Mouse (Mus musculus): ENCODE data around the gene Clec1a. TPM values are rescaled to one million over a fixed set of nuclear protein-coding genes. Genes with fewer than 3 reads are reported as not detected.
"Not testable (repeated sequence)": the region's sequence is repeated elsewhere in the genome, so short reads cannot be mapped to it uniquely, and the experiment has no call there.

The Clec1a gene
- 25.0 and 27.8 TPM in 2 replicates for polyA plus RNA-seq (2015; fragmentation: Nextera tagmentation; extraction: Ambion mirVana)

DNA sequence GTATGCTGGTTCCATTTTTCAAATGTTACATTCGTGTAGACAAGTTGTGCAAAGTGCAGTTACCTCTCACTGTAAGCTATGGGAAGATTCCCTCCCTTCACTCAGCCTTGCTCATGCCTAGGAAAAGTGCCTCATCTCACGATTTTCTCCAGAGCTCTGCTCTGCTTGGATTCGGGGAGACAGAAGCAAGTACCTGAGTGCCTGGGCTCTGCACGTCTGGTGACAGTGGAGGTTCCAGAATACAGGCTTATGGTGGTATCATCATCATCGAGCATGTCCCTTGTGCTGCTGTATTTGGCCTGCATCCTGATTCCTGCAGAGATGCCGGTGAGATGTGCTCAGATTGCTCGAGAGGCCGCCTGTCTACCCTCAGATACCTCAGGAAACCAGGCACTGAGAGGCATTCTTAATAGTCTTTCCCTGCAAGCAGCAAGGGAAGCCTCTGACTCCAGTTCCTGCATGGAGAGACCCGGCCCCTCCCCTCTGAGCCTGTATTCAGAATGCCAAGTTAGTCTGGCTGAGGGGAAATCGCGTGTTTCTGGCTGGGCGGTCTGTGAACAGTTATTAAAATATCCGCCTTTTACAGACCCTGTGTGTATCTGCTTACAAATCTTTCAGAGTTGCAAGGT, at the start of gene Clec1a:
Clec1a (minus strand) TSS at position 590 of the 629 bp plus-strand sequence.
- Histone ChIP-seq H3K4me3 (peak within 1 kb of the TSS; percentile 29), H3K9me3 (no peaks in the 10 kb centered on the region), H3K36me3 (no peaks in the 10 kb centered on the region), H3K4me1 (no peaks in the 10 kb centered on the region), H3K4me2 (peak within 1 kb of the TSS; percentile 27), H3K27me3 (no peaks in the 10 kb centered on the region), H3K9ac (no peak within 1 kb of the TSS; the same call in 1 of the 2 replicates), H3K27ac (peak within 1 kb of the TSS; percentile 53)
- 47% methylated on average over 13 of the region's 13 CpGs for WGBS
- no peak for ATAC-seq (ENCODE audit: borderline replicate concordance, extremely low read depth, low FRiP score, low TSS enrichment)

- not testable (repeated sequence) for H3K36me3 ChIP-seq; H3K27me3 ChIP-seq; H3K4me3 ChIP-seq; H3K4me1 ChIP-seq; H3K9me3 ChIP-seq; H3K9ac ChIP-seq; H3K4me2 ChIP-seq; H3K27ac ChIP-seq; ATAC-seq (ENCODE audit: borderline replicate concordance, extremely low read depth, low FRiP score, low TSS enrichment)
- WGBS: 88% methylated on average over 1 of the region's 1 CpGs
Observed at GRCm38 (mm10) chr6:129499516-129499915, 47.7 kb upstream of the Clec1a start.

DNA sequence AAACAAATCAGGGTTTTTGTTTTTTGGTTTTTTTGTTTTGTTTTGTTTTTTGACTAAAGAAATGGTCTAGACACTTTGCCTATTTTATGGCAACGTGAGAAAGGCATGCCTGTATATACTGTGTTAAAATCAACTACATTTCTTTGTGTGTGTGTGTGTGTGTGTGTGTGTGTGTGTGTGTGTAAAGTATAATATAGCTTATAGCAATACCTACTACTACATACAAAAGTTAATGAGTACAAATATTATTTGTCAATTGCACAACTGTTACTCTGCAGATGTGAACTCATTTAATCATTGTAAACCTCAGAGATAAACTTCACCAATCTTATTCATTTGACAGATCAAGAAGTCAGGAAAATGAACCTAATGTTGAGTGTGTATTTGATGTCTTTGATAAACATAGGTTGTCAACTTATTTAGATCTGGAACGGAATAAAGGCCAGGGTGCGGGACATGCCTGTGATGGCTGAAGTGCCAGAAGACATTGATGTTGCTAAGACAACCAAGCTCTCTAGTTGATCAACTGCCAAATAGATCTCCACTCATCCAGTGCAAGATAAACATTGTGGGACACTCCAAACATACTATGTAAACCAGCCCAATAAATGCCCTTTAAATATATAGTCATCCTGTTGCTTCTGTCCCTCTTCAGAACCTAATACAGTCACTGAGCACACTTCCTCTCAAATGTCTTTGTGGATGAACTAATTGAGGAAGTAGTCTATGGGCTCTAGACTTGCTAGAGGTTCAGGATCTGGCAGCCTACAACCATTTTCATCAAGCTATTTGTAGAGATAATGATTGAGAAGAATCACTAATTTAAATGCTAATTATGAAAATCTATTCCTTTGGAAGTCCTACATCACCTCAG, 45.8 kb upstream of the Clec1a start:
- Histone ChIP-seq H3K9ac (no peak overlapping the region), H3K36me3 (no peaks in the 10 kb centered on the region), H3K4me2 (no peak overlapping the region), H3K4me3 (no peak overlapping the region), H3K9me3 (no peaks in the 10 kb centered on the region), H3K27me3 (no peaks in the 10 kb centered on the region), H3K4me1 (no peaks in the 10 kb centered on the region), H3K27ac (no peak overlapping the region)
- WGBS: 35% methylated on average over 3 of the region's 3 CpGs
- ATAC-seq (ENCODE audit: borderline replicate concordance, extremely low read depth, low FRiP score, low TSS enrichment): peak; percentile 83

DNA sequence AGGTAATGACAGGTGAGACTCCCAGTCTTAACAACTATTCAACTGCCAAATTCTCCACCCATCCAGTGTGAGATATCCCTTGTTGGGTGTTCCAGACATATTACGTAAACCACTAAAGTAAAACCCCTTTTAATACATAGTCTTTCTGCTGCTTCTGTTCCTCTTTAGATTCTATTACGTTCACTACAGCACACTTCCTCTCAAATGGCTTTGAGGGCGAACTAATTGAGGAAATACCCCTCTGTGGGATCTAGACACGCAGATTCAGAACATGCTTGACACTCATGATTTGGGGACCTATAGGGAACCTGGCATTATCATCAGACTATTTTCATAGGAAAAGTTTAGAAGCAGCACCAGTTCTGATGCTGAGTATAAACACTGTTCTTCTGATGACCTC, 43.1 kb upstream of the Clec1a start:
- 74% methylated on average over 4 of the region's 4 CpGs for WGBS
- Histone ChIP-seq H3K9me3 (no peaks in the 10 kb centered on the region), H3K4me1 (no peaks in the 10 kb centered on the region), H3K36me3 (no peaks in the 10 kb centered on the region), H3K4me3 (no peak overlapping the region), H3K27me3 (no peaks in the 10 kb centered on the region), H3K9ac (no peak overlapping the region), H3K27ac (no peak overlapping the region), H3K4me2 (no peak overlapping the region)
- no peak for ATAC-seq (ENCODE audit: borderline replicate concordance, extremely low read depth, low FRiP score, low TSS enrichment)

- Histone ChIP-seq H3K4me3 (no peak overlapping the region), H3K27ac (no peak overlapping the region), H3K9ac (no peak overlapping the region), H3K27me3 (no peaks in the 10 kb centered on the region), H3K36me3 (no peaks in the 10 kb centered on the region), H3K9me3 (no peaks in the 10 kb centered on the region), H3K4me2 (peak overlapping the region; percentile 25), H3K4me1 (no peaks in the 10 kb centered on the region)
- ATAC-seq (ENCODE audit: borderline replicate concordance, extremely low read depth, low FRiP score, low TSS enrichment): peak; percentile 83; the same call in 1 of the 2 replicates
- 45% methylated on average over 8 of the region's 8 CpGs for WGBS
Observed at GRCm38 (mm10) chr6:129480089-129480958, 28.5 kb upstream of the Clec1a start.

GRCm38 (mm10) chr6:129476404-129477126, 24.8 kb upstream of the Clec1a start:
- H3K9me3 ChIP-seq: no peaks in the 10 kb centered on the region
- 29% methylated on average over 13 of the region's 13 CpGs for WGBS
- H3K27ac ChIP-seq: no peak overlapping the region
- ATAC-seq (ENCODE audit: borderline replicate concordance, extremely low read depth, low FRiP score, low TSS enrichment): no peak
- H3K36me3 ChIP-seq: no peaks in the 10 kb centered on the region
- H3K4me2 ChIP-seq: no peak overlapping the region
- H3K4me3 ChIP-seq: no peak overlapping the region
- H3K4me1 ChIP-seq: no peaks in the 10 kb centered on the region
- H3K27me3 ChIP-seq: no peaks in the 10 kb centered on the region
- H3K9ac ChIP-seq: no peak overlapping the region

GRCm38 (mm10) chr6:129472627-129473026, 20.8 kb upstream of the Clec1a start:
- 74% methylated on average over 5 of the region's 5 CpGs for WGBS
- Histone ChIP-seq H3K4me1 (no peaks in the 10 kb centered on the region), H3K9ac (no peak overlapping the region), H3K4me2 (no peak overlapping the region), H3K27ac (no peak overlapping the region), H3K27me3 (no peaks in the 10 kb centered on the region), H3K4me3 (no peak overlapping the region), H3K36me3 (no peaks in the 10 kb centered on the region), H3K9me3 (no peaks in the 10 kb centered on the region)
- ATAC-seq (ENCODE audit: borderline replicate concordance, extremely low read depth, low FRiP score, low TSS enrichment): no peak

DNA sequence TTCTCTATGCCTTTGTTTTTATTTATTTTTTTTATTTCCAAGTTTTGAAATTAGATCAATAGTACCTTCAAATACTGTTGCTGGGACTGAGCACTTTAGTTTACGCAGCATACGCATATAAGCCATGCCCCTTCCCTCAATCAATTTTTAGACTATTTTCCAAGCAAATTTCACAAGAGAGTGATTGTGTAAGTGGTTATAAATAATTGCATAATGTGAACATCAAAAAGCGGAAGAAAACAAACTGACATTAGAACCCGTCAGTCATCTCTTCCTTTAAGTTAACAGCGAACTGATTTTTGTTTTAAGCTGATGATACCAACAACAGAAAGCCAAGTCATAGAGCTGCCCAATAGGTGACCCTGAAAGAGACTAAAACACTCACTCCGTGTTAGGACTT, 19.6 kb upstream of the Clec1a start:
- Histone ChIP-seq H3K4me1 (no peaks in the 10 kb centered on the region), H3K27ac (no peak overlapping the region), H3K4me2 (no peak overlapping the region), H3K4me3 (no peak overlapping the region), H3K36me3 (no peaks in the 10 kb centered on the region), H3K9me3 (no peaks in the 10 kb centered on the region), H3K9ac (no peak overlapping the region), H3K27me3 (no peaks in the 10 kb centered on the region)
- no peak for ATAC-seq (ENCODE audit: borderline replicate concordance, extremely low read depth, low FRiP score, low TSS enrichment)
- WGBS: 82% methylated on average over 6 of the region's 6 CpGs

- Histone ChIP-seq H3K9me3 (no peaks in the 10 kb centered on the region), H3K4me2 (peak overlapping the region; percentile 41), H3K4me3 (peak overlapping the region; percentile 21), H3K4me1 (no peaks in the 10 kb centered on the region), H3K36me3 (no peaks in the 10 kb centered on the region), H3K27ac (0 out of 2 replicates have a peak overlapping the region, but pooled peaks have one; percentile 37), H3K27me3 (no peaks in the 10 kb centered on the region), H3K9ac (no peak overlapping the region)
- no peak for ATAC-seq (ENCODE audit: borderline replicate concordance, extremely low read depth, low FRiP score, low TSS enrichment)
- 56% methylated on average over 6 of the region's 6 CpGs for WGBS
Observed at GRCm38 (mm10) chr6:129449743-129450142, 2.1 kb downstream of the Clec1a start.

GRCm38 (mm10) chr6:129438033-129438432, 13.8 kb downstream of the Clec1a start:
- H3K27ac ChIP-seq: no peak overlapping the region
- ATAC-seq (ENCODE audit: borderline replicate concordance, extremely low read depth, low FRiP score, low TSS enrichment): no peak
- WGBS: 83% methylated on average over 2 of the region's 2 CpGs
- H3K4me3 ChIP-seq: no peak overlapping the region
- H3K4me2 ChIP-seq: no peak overlapping the region
- no peaks in the 10 kb centered on the region for H3K27me3 ChIP-seq
- no peaks in the 10 kb centered on the region for H3K9me3 ChIP-seq
- no peaks in the 10 kb centered on the region for H3K4me1 ChIP-seq
- no peak overlapping the region for H3K9ac ChIP-seq
- H3K36me3 ChIP-seq: no peaks in the 10 kb centered on the region

- ATAC-seq (ENCODE audit: borderline replicate concordance, extremely low read depth, low FRiP score, low TSS enrichment): no peak
- 86% methylated on average over 3 of the region's 3 CpGs for WGBS
- H3K4me3 ChIP-seq: no peak overlapping the region
Observed at GRCm38 (mm10) chr6:129436025-129436424, 15.8 kb downstream of the Clec1a start.

More at GRCm38 (mm10) chr6:129436025-129436424, 15.8 kb downstream of the Clec1a start:
- H3K4me2 ChIP-seq: no peak overlapping the region
- no peak overlapping the region for H3K9ac ChIP-seq
- H3K9me3 ChIP-seq: no peaks in the 10 kb centered on the region
- no peaks in the 10 kb centered on the region for H3K27me3 ChIP-seq
- no peaks in the 10 kb centered on the region for H3K4me1 ChIP-seq
- no peaks in the 10 kb centered on the region for H3K36me3 ChIP-seq
- no peak overlapping the region for H3K27ac ChIP-seq

All from lung, embryonic 15.5 days (tissue).